Mouse (Mus musculus) hematopoietic stem cell, adult 5-6 weeks (primary cell): ENCODE data around the gene Fxyd7. TPM values are rescaled to one million over a fixed set of nuclear protein-coding genes. Genes with fewer than 3 reads are reported as not detected.

Experiments
- ATAC-seq, 2 experiments: fragments of 125-278 bp in 1 of 2; replicated peaks in 1 of 2; 2 replicates each; pipeline ENCODE4 v1.8.0; 2016 to 2017; ENCODE audit warnings: inconsistent platforms in 2 of 2, mild to moderate bottlenecking in 2 of 2, moderate number of reproducible peaks in 2 of 2, low read depth in 1 of 2, moderate TSS enrichment in 1 of 2; ENCODE audit not compliant: low FRiP score in 2 of 2, poor library complexity in 2 of 2, severe bottlenecking in 2 of 2, insufficient read depth in 1 of 2, low TSS enrichment in 1 of 2
- total RNA-seq: library from RNA; stranded (forward); fragments of 172-1452, 232-1000 nt; gene quantifications from 2 replicates; pipeline ENCODE4 v1.2.3, GENCODE M21; 2017

The Fxyd7 gene
- total RNA-seq, result 2.2 TPM in 1 of 2 replicates, not detected in the other

DNA sequence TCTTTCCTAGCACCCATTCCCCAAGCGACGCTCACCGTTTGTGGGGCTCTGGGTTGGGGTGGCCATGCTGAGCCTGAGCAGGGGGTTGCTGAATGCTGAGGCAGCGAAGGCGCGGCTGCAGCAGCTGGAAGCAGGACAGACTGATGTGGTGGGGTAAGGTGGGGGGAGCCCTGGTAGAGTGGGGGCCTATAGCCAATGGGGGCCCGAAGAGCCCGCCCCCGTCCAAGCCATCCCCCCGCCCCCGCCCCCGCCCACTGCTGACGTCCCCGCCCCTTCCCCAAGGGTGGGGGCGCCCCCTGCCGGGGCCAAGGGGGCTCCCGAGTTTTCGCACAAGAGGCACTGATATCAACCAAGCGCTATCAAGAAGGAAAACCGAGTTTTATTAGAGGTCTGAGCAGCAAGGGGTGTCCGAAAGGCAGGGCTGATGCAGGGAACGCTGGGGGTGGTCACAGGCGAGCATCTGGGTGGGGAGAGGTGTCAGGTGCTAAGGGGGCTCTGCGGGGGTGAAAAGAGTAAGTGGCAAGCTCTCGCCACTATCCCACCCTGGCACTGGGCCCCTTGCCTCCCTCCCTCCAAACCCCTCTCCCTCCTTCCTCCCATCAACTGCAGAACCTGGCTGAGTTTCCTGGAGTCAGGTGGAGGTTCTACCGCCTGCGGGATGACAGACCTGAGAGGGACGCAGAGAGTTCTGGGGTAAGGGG lies at the start of gene Fxyd7:
Gene Fxyd7, minus strand, starts transcription at position 147 of the 701 bp plus-strand sequence.
- ATAC-seq, result no peak

DNA sequence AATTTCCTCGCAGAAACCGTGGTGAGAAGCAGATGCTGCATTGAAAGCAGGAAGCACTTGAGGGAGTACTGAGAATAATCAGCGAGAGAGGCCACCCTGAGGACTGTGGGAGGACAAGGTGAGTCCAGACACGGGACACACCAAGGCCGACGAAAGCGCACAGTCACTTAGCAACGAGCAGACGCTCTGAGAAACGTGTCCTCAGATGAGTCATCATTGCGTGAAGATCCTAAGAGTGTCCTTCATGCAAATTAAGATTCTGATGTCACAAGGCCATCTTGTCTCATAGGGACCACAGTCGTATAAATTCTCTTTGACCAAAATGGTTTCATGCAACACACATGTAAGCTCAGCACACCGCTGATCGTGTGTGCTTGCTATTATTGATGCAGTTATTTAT lies 49.5 kb upstream of the Fxyd7 start:
- no peak for ATAC-seq

DNA sequence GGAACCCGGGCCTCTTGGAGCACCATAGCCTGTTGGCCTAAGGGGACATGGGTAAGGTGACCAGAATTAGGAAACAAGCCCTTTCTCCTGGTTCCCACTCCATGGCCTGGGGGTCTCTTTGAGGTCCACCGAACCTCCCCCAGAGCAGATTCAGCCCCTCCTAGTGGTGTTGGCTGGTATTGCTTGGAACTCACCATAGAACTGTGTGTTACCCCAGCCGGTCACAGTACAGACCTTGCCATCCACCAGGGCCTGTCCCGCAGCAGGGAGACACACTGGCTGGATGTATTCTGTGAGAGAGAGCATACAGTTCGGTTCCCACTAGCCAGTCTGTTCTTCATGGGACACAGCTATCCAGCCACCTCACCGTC lies 48.3 kb upstream of the Fxyd7 start:
- ATAC-seq, result no peak

DNA sequence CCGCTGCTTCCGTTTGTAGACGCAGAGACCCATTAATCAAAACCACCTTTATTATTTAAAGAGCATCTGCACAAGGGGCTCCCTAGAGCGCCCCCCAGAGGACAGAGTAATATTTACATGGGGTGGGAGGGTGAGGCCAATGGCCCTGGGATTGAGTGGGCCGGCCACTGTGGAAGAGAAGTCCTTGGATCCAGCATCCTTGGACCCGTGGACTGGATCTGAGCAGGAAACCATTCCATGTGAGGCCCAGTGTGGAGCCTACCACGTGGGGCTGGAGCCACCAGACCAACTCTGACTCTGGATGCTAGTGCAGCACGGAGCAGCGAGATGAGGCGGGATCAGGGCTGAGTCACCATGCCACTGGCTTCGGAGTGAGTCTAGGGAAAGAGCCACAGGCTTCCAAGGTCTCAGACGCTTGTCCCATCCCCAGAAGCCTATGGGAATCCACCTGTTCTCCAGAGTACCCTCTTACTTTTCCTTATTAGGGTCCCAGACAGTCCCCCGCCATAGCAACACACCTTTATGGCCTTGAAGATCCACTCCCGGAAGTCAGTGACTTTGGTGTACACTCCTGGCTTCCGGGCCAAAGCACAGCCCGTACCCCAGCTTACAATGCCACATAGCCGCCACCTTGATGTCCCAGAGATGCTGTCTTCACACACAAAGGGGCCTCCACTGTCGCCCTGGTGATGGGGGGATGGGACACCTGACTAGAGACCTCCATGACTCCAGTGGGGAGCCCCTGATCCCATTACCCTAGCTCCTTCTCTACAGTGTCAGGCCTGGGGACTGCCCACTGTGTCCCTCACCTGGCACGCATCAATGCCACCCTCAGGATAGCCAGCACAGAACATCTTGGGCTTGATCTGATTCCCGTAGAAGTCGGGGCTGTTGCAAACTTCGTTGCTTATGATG lies 47.7 kb upstream of the Fxyd7 start:
- no peak for ATAC-seq

DNA sequence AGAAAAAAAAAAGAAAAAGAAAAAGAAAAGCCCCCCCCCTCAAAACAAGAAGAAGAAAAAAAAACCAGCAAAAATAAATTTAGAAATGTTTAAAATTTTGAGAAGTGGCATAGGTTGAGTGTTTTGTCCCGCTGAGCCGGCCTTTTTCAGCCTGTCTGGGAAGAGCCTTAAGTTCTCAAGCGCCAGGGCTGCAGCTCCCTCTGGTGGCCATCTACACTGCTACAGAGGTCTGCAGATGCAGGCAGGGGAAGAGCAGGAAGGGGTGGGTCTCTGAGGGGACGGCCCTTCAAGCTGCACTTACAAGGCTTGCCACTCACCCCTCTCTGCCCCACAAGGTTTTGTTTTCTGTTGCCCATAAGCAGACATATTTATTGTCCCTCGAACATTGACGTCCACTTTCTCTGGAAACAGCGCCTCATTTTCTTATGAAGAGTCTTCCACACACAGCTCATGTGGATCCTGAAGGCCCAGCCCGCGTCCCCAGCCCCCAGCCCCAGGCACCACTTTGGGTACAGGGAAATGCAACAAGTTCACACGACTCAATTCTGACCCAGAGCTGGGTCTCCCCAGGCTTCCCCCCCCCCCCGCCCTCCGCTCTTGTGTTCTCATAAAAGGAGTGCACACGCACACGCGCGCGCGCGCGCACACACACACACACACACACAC lies 46.4 kb upstream of the Fxyd7 start:
- peak; percentile 91 to 96 for ATAC-seq

DNA sequence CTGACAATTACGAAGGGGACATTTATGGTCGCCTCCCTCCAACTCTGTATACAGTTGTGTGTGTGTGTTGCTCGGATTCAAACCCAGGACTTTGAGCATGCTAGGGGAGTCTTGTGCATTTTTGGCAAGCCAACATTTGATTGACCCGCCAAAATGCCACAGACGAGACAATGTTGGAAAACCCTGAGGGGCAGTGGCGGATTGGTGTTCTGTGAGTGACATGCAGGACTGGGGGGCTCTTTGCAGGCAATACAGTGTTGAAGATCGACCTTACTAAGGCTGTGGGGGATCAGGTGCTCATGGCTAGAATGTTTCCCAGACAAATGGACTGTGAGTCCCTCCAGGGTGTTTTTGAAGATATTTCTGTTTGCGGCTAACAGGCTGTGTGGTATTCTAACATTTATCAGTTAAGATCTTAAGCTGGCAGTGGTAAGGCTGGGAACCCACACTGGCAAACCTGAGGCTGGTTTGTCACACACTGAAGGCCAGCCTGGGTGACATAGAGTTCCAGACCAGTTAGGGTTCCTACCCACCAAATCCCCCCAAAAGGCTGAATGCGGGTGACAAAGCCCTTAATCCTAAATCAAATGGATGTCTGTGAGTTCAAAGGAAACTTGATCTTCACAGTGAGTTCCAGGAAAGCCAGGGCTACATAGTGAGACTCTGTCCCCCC lies 45.8 kb upstream of the Fxyd7 start:
- no peak for ATAC-seq

DNA sequence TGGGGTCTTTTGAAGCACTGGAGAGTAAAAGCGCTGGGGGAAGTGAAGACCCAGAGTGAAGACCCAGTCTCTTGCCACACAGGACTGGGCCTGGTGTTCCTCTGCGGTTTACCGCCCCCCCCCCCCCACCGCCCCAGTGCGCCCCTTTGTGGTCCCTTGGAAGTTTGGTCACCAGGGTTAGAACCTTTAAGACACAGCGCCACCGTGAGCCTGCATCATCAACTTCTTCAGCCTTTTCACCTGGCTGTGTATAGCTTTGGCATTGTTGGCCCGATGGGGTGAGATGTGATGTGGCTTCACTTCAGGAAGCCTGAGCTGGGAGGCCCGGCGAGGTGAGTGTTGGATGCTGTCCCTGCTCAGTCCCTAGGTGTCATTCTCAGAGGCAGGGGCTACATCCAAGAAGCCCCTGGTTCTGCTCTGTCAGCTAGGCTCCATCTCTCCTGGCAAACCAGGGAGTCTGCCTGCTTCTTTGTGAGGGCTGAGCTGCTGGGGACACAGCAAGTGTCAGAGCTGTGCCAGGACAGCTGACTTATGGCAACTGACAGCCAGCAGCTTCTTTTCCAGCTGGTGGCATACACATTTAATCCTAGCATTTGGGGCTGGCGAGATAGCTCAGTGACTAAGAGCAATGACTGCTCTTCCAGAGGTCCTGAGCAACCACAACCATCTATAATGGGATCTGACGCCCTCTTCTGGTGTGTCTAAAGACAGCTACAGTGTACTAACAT lies 43.7 kb upstream of the Fxyd7 start:
- ATAC-seq, result peak in 1 of 2 experiments; percentile 23; a peak in 1 of 4 replicates

DNA sequence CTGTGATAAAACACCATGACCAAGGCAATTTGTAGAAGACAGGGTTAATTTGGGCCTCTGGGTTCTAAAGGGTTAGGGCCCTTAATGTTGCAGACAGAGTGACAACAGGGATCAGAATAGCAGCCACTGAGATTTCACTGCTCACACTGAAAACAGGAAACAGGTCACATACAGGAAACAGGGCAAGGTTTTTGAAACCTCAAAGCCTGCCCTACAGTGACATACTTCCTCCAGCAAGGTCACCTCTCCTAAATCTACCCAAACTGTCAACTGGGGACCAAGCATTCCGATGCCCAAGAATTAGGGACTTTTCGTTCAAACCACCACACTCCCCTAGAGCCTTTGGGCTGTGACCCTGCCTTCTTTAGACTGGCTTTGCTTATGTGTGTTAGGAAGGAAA lies 38.5 kb upstream of the Fxyd7 start:
- peak; percentile 91 to 95 for ATAC-seq

DNA sequence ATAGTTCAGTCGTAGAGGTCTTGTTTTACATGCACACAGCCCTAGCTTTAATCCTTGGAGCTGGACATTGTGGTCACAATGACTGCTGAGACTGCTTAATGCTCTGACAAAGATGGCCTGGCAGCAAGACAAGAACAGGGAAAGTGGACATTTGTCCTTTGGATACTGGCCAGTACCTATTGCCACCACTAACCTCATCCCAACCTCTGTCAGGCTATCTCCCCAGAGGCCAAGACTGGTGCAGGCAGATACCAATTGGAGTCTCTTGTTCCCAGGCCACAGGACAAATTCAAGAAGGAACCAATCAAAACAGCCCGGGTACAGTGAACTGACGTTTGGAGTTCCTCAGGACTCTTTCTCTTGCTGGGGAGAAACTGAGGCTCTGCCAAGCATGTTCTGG lies 36.9 kb upstream of the Fxyd7 start:
- ATAC-seq, result no peak

DNA sequence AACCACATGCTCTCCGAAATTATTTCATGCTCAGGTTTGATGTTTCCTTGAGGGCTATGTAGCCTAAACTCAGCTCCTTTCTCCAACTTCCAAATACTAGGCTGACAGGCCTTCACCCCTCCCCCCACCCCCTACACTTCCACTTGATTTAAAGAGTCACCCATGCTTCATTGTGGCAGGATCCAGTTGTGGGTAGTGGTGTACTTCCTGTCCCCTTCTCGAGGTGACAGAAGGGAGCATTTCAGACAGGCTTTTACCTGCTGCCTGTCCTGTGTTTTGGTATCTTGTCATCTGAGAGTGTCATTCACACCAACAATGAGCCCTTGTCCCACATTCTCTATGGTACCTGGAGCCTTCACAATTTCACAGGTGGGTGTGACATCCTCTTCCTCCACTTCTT lies 36.0 kb upstream of the Fxyd7 start:
- no peak for ATAC-seq

DNA sequence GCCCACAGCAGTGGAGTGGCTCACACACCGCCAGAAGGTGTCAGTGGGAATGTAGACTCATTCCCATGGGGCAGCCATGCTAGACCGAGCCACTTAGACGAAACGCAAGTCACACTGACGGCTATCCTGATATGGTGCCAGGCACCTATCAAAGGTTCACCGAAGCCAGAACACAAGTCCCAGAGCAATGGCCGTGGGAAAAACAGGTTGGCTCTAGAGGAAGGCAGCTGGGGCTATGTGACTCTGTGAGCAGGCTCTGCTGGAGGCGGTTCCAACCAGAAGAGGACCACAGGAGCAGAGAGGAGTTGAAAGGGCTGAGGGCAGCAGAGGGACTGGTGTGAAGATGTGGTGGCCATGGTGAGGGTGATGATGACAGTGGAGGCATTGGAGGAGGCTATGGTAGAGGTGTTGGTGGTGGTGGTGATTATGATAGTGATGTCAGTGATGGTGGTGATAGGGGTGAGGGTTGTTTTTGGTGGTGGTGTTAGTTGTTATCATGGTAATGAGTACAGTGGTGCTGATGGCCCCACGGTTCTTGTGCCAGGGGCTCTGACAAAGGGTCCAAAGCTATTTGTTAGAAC lies 35.0 kb upstream of the Fxyd7 start:
- no peak for ATAC-seq

DNA sequence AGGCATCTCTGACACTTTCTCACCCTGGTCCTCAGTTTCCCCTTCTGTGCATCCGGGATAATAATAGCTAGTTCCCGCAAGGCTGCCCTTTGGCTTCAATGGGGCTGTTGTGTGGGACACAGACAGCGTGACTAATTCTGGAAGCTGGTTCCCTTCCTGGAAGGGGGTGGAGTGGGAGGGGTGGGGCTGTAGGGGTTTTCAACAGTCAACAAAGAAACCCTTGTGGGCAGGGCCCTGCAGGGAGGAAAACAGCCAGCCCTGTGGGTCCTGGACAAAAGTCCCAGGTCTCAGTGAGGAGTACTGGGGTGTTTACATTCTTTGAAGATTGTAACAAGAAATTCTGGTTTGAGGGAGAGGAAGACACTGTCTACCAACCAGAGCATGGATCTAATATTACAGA lies 33.9 kb upstream of the Fxyd7 start:
- ATAC-seq, result no peak

DNA sequence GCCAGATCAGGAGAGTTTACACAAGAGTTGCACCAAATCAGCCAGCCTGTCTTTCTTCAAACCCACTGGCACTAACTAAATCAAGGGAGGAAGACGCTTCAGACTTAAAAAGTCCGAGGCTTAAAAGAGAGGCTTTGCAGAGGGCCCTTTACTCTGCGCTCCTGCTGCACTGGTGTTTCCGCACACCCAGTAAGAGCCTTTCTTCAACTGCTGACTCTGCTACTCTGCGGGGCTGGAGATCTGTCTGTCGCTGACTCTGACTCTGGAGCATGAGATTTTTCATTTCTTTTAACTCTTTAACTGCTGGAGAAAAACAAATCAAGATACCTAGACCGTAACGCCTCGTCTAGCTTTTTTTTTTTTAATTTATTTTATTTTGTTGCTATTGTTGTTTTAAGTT lies 32.9 kb upstream of the Fxyd7 start:
- ATAC-seq, result no peak

DNA sequence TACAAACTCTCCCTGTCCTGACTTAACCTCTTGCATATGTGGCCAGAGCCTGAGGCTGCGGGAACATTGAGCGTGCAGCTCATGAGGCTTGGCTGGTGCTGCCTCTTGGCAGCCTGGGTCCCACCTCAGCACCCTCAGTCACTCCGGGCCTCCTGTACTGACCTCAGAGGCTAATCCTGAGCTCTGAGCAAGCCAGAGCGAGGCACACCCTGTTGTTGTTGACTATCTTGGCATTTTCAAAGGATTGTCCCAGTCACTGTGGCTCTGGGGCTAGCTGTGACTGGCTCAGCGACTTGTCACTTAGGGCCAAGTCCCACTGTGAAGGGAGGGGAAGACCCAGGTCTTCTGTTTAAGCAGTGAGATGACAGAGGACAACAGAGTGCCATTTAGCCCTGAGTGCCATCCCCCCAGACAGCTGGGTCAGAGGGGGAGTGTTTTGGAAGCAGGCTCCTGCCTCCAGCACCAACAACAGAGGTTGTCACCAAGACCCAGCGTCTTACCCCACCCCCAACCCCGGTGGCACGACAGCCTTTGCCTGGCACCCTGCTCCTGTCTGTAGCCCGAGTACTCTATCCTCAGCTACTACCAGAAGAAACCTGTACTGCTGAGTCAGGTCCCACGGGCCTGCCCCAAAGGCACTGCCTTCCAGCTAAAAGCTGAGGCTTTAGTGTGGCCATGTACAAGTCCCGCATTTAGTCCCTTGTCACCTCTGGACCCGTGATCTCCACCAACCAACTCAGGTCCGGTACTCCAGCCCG lies 31.7 kb upstream of the Fxyd7 start:
- ATAC-seq, result no peak

DNA sequence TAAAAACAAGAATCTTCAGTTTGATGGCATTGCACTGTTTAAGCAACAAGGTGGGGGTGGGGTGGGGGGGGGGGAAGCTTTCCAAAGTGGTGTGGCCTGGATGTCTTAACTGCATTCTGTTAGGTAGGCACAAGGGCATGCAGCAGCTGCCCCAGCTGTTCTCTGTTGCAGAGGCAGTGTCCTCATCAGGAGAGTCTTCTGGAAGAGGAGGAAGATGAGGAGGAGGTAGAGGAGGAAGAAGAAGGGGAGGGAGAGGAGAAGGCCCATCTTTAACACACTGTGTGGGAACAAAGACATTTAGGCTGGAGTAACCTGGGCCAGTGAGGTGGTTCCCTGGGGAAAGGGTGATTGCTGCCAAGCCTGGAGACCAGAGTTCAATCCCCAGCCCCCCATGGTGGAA lies 30.8 kb upstream of the Fxyd7 start:
- ATAC-seq, result no peak

DNA sequence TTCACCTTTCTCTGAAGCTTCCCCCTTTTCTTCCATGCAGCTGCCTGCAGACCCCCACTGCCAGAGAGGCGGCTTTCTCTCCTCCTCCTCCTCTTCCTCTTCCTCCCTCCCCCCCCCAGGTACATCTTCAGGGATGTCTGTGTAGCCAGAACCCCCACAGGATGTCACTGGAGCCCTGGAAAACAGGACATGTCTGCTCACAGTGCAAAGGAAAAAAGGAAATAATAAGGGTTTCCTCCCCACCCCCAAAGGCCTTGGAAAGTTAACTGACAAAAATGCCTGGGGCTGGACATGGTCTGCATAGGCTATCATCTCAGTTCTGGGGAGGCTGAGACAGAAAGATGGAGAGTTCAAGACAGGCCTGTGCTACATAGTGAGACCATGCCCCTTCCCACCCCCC lies 29.8 kb upstream of the Fxyd7 start:
- ATAC-seq, result no peak
